Mouse (Mus musculus): ENCODE results near the gene Pinlyp. TPM values are rescaled to one million over a fixed set of nuclear protein-coding genes. Genes with fewer than 3 reads are reported as not detected.
"Not testable (repeated sequence)": the region's sequence is repeated elsewhere in the genome, so short reads cannot be mapped to it uniquely, and the experiment has no call there.

Pinlyp gene
- polyA plus RNA-seq, 1 experiment from 2014 or later: not detected

GRCm38 (mm10) chr7:24531211-24531971 lies 14.5 kb downstream of the Pinlyp start:
- Histone ChIP-seq H3K4me3 (replicated peaks) (peak overlapping the region; percentile 67), H3K4me2 (peak overlapping the region; percentile 91), H3K9ac (peak overlapping the region; percentile 88), H3K27ac (peak overlapping the region; percentile 89), H3K27me3 (peaks cover 23% of the 10 kb centered on the region), H3K4me1 (peaks cover 41% of the 10 kb centered on the region), H3K9me3 (no peaks in the 10 kb centered on the region), H3K36me3 (replicated peaks) (peaks cover 34% of the 10 kb centered on the region)
- under 1% methylated on average over 43 of the region's 43 CpGs for WGBS
- ATAC-seq (ENCODE audit: low FRiP score): peak; percentile 67

- 1% methylated on average over 44 of the region's 44 CpGs for WGBS
- no peaks in the 10 kb centered on the region for H3K9me3 ChIP-seq
- H3K4me3 ChIP-seq (replicated peaks): peak within 1 kb of the TSS; percentile 67
- H3K27me3 ChIP-seq: peaks cover 23% of the 10 kb centered on the region
- H3K9ac ChIP-seq: peak within 1 kb of the TSS; percentile 88
- peak within 1 kb of the TSS; percentile 89 for H3K27ac ChIP-seq
- peaks cover 41% of the 10 kb centered on the region for H3K4me1 ChIP-seq
- peak within 1 kb of the TSS; percentile 91 for H3K4me2 ChIP-seq
- H3K36me3 ChIP-seq (replicated peaks): peaks cover 23% of the 10 kb centered on the region
- peak; percentile 95 for ATAC-seq (ENCODE audit: low FRiP score)
Measured at GRCm38 (mm10) chr7:24530062-24530931, 15.6 kb downstream of the Pinlyp start, which contains the start of gene Irgq. Irgq (plus strand) TSS chr7:24530689.

- WGBS: 62% methylated on average over 11 of the region's 11 CpGs
- 0 out of 2 replicates have a peak overlapping the region, but pooled peaks have one; percentile 89 for H3K27ac ChIP-seq
- H3K9ac ChIP-seq: peak overlapping the region; percentile 65
Measured at GRCm38 (mm10) chr7:24529580-24529979, 16.3 kb downstream of the Pinlyp start.

DNA sequence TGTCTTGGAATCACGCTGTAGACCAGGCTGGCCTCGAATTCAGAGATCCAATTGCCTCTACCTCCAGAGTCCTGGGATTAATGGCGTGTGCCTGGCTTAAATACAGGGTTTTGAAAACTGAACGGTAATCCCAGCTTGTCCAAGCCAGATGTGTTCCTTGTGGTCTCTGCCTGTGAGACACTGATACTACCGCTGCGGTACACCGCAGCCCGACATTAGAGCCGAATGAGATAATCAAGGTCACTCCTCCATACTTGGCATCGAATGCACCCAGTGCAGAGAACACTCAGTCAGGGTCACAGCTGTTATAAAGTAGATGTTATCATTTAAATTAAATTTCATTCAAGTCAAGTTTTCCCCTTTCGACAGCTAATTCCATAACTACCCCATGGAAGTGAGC lies 17.1 kb downstream of the Pinlyp start:
- H3K9ac ChIP-seq: no peak overlapping the region
- peaks cover 35% of the 10 kb centered on the region for H3K4me1 ChIP-seq
- H3K4me3 ChIP-seq (replicated peaks): no peak overlapping the region
- H3K4me2 ChIP-seq: no peak overlapping the region
- H3K27ac ChIP-seq: no peak overlapping the region
- peaks cover 8% of the 10 kb centered on the region for H3K36me3 ChIP-seq (replicated peaks)
- ATAC-seq (ENCODE audit: low FRiP score): no peak
- 93% methylated on average over 11 of the region's 11 CpGs for WGBS
- peaks cover 15% of the 10 kb centered on the region for H3K27me3 ChIP-seq
- H3K9me3 ChIP-seq: no peaks in the 10 kb centered on the region

More at GRCm38 (mm10) chr7:24529580-24529979, 16.3 kb downstream of the Pinlyp start:
- Histone ChIP-seq H3K4me2 (peak overlapping the region; percentile 91), H3K4me3 (replicated peaks) (peak overlapping the region; percentile 67), H3K27me3 (peaks cover 22% of the 10 kb centered on the region), H3K9me3 (no peaks in the 10 kb centered on the region), H3K36me3 (replicated peaks) (peaks cover 15% of the 10 kb centered on the region), H3K4me1 (peaks cover 41% of the 10 kb centered on the region)
- ATAC-seq (ENCODE audit: low FRiP score): no peak

GRCm38 (mm10) chr7:24525686-24526420 lies 20.1 kb downstream of the Pinlyp start:
- no peak overlapping the region for H3K4me2 ChIP-seq
- H3K4me3 ChIP-seq (replicated peaks): no peak overlapping the region
- H3K36me3 ChIP-seq (replicated peaks): no peaks in the 10 kb centered on the region
- 87% methylated on average over 12 of the region's 12 CpGs for WGBS
- H3K4me1 ChIP-seq: peaks cover 9% of the 10 kb centered on the region
- no peaks in the 10 kb centered on the region for H3K9me3 ChIP-seq
- no peaks in the 10 kb centered on the region; the same call in 1 of the 2 replicates for H3K27me3 ChIP-seq
- H3K27ac ChIP-seq: no peak overlapping the region
- no peak overlapping the region for H3K9ac ChIP-seq
- ATAC-seq (ENCODE audit: low FRiP score): no peak

GRCm38 (mm10) chr7:24524978-24525377 lies 20.9 kb downstream of the Pinlyp start:
- Histone ChIP-seq H3K9ac (no peak overlapping the region), H3K36me3 (replicated peaks) (no peaks in the 10 kb centered on the region), H3K9me3 (no peaks in the 10 kb centered on the region), H3K27ac (no peak overlapping the region), H3K4me2 (no peak overlapping the region), H3K4me1 (peaks cover 8% of the 10 kb centered on the region), H3K27me3 (no peaks in the 10 kb centered on the region; the same call in 1 of the 2 replicates), H3K4me3 (replicated peaks) (no peak overlapping the region)
- ATAC-seq (ENCODE audit: low FRiP score): no peak
- WGBS: 79% methylated on average over 6 of the region's 6 CpGs

DNA sequence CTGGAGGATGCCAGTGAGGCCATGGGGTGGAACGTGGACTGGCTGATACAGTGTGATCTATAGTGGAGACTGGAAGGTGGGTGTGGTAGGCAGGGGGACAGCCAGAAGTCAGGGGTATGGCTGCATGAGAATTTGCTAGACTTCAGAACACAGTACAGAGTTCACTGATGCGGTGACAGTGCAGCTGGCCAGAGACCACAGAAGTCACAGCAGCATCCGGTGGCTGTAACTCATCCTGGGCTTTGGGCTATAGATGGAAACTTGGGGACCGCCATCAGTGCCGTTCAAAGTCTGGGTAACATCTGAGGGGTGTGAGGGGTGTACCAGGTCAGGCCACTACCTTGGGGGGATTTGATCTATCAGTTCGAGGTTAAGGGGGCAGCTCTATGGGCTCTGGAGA lies 22.2 kb downstream of the Pinlyp start:
- WGBS: 89% methylated on average over 6 of the region's 6 CpGs
- Histone ChIP-seq H3K27ac (no peak overlapping the region), H3K9ac (no peak overlapping the region), H3K4me3 (replicated peaks) (no peak overlapping the region), H3K4me1 (no peaks in the 10 kb centered on the region), H3K4me2 (no peak overlapping the region), H3K27me3 (no peaks in the 10 kb centered on the region; the same call in 1 of the 2 replicates), H3K9me3 (no peaks in the 10 kb centered on the region), H3K36me3 (replicated peaks) (peaks cover 2% of the 10 kb centered on the region)
- no peak for ATAC-seq (ENCODE audit: low FRiP score)

GRCm38 (mm10) chr7:24522805-24523204 lies 23.1 kb downstream of the Pinlyp start:
- H3K4me2 ChIP-seq: no peak overlapping the region
- no peak for ATAC-seq (ENCODE audit: low FRiP score)
- H3K36me3 ChIP-seq (replicated peaks): peaks cover 9% of the 10 kb centered on the region
- H3K4me3 ChIP-seq (replicated peaks): no peak overlapping the region
- no peak overlapping the region for H3K27ac ChIP-seq
- no peak overlapping the region for H3K9ac ChIP-seq
- no peaks in the 10 kb centered on the region; the same call in 1 of the 2 replicates for H3K27me3 ChIP-seq
- no peaks in the 10 kb centered on the region for H3K9me3 ChIP-seq
- no peaks in the 10 kb centered on the region for H3K4me1 ChIP-seq
- 58% methylated on average over 5 of the region's 5 CpGs for WGBS

GRCm38 (mm10) chr7:24520054-24520453 lies 25.9 kb downstream of the Pinlyp start:
- H3K36me3 ChIP-seq (replicated peaks): peaks cover 35% of the 10 kb centered on the region
- not testable (repeated sequence) for H3K4me2 ChIP-seq; ATAC-seq (ENCODE audit: low FRiP score); H3K9ac ChIP-seq; H3K9me3 ChIP-seq; H3K27ac ChIP-seq; H3K4me1 ChIP-seq; H3K4me3 ChIP-seq (replicated peaks); H3K27me3 ChIP-seq
- 91% methylated on average over 10 of the region's 10 CpGs for WGBS

DNA sequence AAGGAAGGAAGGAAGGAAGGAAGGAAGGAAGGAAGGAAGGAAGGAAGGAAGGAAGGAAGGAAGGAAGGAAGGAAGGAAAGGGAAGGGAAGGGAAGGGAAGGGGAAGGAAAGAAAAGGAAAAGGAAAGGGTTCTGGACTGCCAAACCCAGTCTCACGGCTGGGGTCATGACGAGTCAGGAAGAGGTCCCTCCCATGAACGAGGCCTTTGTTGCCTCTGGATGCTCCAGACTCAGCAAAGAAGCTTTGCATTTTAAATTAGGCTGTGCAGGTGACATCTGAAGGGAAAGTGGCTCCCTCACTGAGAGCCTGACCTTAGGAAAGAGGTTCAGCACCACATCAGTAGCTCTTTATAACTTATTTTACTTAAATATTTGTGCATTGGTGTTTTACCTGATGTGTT lies 26.8 kb downstream of the Pinlyp start:
- no peaks in the 10 kb centered on the region for H3K4me1 ChIP-seq
- 24% methylated on average over 3 of the region's 3 CpGs for WGBS
- ATAC-seq (ENCODE audit: low FRiP score): no peak
- H3K4me2 ChIP-seq: no peak overlapping the region
- H3K9ac ChIP-seq: no peak overlapping the region
- H3K36me3 ChIP-seq (replicated peaks): peaks cover 43% of the 10 kb centered on the region
- no peak overlapping the region for H3K4me3 ChIP-seq (replicated peaks)
- no peaks in the 10 kb centered on the region; the same call in 1 of the 2 replicates for H3K27me3 ChIP-seq
- H3K27ac ChIP-seq: no peak overlapping the region
- no peaks in the 10 kb centered on the region for H3K9me3 ChIP-seq

GRCm38 (mm10) chr7:24517654-24518053 lies 28.3 kb downstream of the Pinlyp start:
- 44% methylated on average over 6 of the region's 6 CpGs for WGBS
- H3K27me3 ChIP-seq: no peaks in the 10 kb centered on the region
- no peak overlapping the region for H3K9ac ChIP-seq
- H3K4me1 ChIP-seq: no peaks in the 10 kb centered on the region
- no peak for ATAC-seq (ENCODE audit: low FRiP score)
- no peak overlapping the region for H3K4me3 ChIP-seq (replicated peaks)
- H3K9me3 ChIP-seq: no peaks in the 10 kb centered on the region
- peak overlapping the region; percentile 50; the same call in 1 of the 2 replicates for H3K27ac ChIP-seq
- H3K4me2 ChIP-seq: no peak overlapping the region
- peaks cover 51% of the 10 kb centered on the region for H3K36me3 ChIP-seq (replicated peaks)

DNA sequence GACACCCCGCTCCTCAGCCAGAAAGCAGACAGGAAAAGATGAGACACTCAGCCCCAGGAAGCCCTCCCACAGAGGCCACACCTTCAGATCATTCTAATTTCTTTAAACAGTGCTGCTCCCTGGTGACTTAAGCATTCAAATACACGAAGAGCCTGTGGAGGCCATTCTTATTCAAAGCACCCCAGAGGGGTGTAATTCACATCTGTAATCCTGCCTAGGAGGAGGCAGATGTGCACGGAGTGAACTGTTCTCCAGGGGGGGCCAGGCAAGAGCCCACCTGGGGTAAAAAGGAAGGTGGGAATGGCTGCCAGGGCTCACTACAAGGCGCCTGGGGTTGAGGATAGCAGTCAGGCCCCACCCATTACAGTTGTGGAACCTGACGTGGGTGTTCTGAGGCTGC lies 28.8 kb downstream of the Pinlyp start:
- Histone ChIP-seq H3K4me2 (no peak overlapping the region), H3K9me3 (no peaks in the 10 kb centered on the region), H3K27ac (0 out of 2 replicates have a peak overlapping the region, but pooled peaks have one; percentile 13), H3K9ac (no peak overlapping the region), H3K4me3 (replicated peaks) (no peak overlapping the region), H3K36me3 (replicated peaks) (peaks cover 57% of the 10 kb centered on the region), H3K4me1 (no peaks in the 10 kb centered on the region), H3K27me3 (no peaks in the 10 kb centered on the region)
- no peak for ATAC-seq (ENCODE audit: low FRiP score)
- WGBS: 29% methylated on average over 5 of the region's 5 CpGs

Measured in forebrain, embryonic 12.5 days (tissue).